Mouse (Mus musculus): ENCODE results near the gene Kdm4c.

GRCm38 (mm10) chr4:74319313-74319712, 77.0 kb downstream of the Kdm4c start:
- TF ChIP-seq CTCF (IDR thresholded peaks at IDR 0.05; ENCODE audit: low read depth) (no peak), EP300 (optimal IDR thresholded peaks at IDR 0.05) (no peak)

Measured in stomach, postnatal 0 days (tissue).